Mouse (Mus musculus): ENCODE data around the gene Rnf167. TPM values are rescaled to one million over a fixed set of nuclear protein-coding genes. Genes with fewer than 3 reads are reported as not detected.

The Rnf167 gene
- 120 and 129 TPM in 2 replicates for polyA plus RNA-seq (2015; fragmentation: Nextera tagmentation; extraction: Ambion mirVana)

DNA sequence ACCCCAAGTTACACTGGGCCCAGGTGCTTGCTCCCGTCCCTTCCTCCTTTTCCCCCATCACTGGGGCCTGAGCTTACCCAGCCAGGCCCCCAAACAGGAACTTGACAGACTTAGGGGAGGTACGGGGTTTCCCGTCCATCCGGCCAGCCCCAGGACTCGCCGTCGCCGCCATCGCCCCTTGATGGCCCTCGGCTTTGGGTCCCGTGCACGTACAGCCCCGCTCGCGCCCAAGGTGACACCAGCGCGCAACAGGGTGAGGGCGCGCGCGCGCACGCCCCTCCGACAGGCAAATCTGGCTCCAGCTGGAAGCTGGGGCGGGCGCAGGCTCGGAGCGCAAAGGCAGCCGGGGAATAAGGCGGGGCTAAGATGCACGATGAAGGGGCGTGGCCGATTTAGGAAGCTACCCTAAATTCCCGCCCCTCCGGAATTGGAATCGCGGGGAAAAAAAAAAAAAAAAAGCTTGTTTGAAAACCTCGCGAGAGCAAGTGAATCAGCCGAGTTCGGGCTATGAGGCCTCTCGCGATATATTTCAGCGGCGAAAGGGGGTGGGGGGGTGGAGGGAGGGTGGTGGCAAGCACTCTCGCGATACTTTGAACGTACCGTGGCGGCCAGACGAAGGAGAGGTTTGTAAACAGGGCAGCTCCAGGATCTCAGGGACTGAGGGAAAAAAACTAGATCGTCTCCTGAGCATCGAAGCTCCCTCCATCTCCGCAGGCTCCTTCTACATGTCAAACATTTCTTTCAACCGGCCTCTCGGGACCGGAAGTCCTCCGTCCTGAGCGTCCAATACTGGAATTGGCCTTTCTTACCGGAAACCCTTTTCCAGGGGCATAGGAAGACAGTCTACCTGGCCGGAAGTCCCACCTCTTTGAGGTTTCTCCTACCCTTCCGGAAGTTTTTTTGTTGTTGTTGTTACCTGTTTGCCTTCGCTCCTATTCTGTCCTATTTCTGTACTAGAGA lies at the start of gene Rnf167, which contains the start of gene Slc25a11:
Gene Rnf167, plus strand, starts transcription at position 545 of the 960 bp plus-strand sequence.
Gene Slc25a11, minus strand, starts transcription at position 789 of the 960 bp plus-strand sequence.
- Histone ChIP-seq H3K4me2 (replicated peaks) (peak within 1 kb of the TSS; percentile 99), H3K36me3 (peaks cover 65% of the 10 kb centered on the region), H3K9ac (peak within 1 kb of the TSS; percentile 92), H3K27ac (peak within 1 kb of the TSS; percentile 91), H3K27me3 (no peaks in the 10 kb centered on the region), H3K4me1 (peaks cover 49% of the 10 kb centered on the region), H3K4me3 (peak within 1 kb of the TSS; percentile 91), H3K9me3 (no peaks in the 10 kb centered on the region)
- peak; percentile 89 for ATAC-seq (ENCODE audit: low FRiP score, low read depth)
- under 1% methylated on average over 63 of the region's 63 CpGs for WGBS

DNA sequence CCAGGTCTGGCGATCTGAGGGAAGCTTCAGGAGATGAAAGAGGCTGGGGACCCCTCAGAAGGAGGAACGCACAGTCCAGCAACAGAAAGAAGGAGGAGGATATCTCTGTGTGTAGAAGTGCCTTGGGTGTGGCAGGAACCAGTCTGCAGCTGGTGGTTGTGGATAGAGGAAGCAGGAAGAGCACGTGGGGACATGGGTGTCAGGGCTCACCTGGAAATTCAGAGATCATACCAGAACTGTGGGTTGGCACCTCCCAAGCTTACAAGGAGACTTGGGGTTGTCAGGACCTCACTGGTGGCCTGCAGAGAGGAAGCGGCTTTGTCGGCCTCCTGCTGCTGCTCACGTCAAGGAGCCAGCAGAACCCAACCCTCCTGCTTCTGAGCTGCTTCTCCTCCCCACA lies 49.7 kb upstream of the Rnf167 start:
- H3K27me3 ChIP-seq: no peaks in the 10 kb centered on the region
- no peak overlapping the region for H3K4me2 ChIP-seq (replicated peaks)
- ATAC-seq (ENCODE audit: low FRiP score, low read depth): no peak
- H3K4me3 ChIP-seq: no peak overlapping the region
- 89% methylated on average over 6 of the region's 6 CpGs for WGBS
- no peaks in the 10 kb centered on the region for H3K9me3 ChIP-seq
- H3K9ac ChIP-seq: no peak overlapping the region; the same call in 1 of the 2 replicates
- no peak overlapping the region for H3K27ac ChIP-seq
- H3K36me3 ChIP-seq: peaks cover 44% of the 10 kb centered on the region
- H3K4me1 ChIP-seq: peaks cover 4% of the 10 kb centered on the region; the same call in 1 of the 2 replicates

DNA sequence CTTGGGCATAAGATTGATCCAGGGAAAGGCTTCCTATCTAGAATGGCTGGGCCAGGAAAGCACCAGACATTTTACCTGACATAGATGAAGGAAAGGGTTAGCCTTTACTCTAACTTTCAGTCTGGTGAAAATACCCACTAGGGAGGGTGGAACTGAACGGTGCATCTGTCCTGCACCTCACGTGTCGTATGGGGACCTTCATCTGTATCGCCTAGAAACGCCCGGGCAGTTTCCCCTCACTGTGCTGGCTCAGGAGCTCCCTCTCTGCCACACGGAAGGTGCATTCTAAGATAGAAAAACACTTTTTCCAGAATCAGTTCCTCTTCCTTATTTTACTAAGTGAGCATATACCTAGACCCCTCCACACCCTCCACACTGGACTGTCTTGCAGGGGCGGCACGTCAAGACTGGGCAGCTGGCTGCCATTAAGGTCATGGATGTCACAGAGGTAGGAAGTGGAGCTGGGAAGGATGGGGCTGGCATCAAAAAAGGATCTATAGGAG lies 48.5 kb upstream of the Rnf167 start:
- Histone ChIP-seq H3K36me3 (peaks cover 56% of the 10 kb centered on the region), H3K4me2 (replicated peaks) (no peak overlapping the region), H3K4me3 (no peak overlapping the region), H3K27ac (no peak overlapping the region), H3K9ac (no peak overlapping the region), H3K4me1 (peaks cover 4% of the 10 kb centered on the region; the same call in 1 of the 2 replicates), H3K27me3 (no peaks in the 10 kb centered on the region), H3K9me3 (no peaks in the 10 kb centered on the region)
- no peak for ATAC-seq (ENCODE audit: low FRiP score, low read depth)
- 90% methylated on average over 9 of the region's 9 CpGs for WGBS

DNA sequence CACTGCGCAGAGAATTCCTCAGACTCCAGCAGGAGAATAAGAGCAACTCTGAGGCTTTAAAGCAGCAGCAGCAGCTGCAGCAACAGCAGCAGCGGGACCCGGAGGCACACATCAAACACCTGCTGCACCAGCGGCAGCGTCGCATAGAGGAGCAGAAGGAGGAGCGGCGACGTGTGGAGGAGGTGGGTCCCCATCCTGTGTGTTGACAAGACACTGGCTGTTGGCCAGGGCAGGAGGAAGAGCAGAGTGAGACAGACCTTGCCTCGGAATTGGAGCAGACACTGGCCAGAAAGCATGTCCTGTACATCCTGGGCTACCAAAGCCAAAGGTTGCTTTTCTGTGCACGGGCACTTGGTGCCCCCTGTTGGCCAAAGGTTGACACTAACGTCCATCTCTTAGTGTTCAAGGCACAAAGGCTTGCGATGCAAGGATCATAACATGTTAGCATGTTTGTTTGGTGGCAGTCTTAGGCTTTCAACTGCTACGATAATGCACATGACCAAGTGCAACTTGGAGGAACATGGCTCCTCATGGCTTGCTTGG lies 41.9 kb upstream of the Rnf167 start:
- ATAC-seq (ENCODE audit: low FRiP score, low read depth): no peak
- Histone ChIP-seq H3K4me1 (no peaks in the 10 kb centered on the region), H3K27me3 (no peaks in the 10 kb centered on the region), H3K27ac (no peak overlapping the region), H3K9ac (no peak overlapping the region), H3K9me3 (no peaks in the 10 kb centered on the region), H3K4me2 (replicated peaks) (no peak overlapping the region), H3K4me3 (no peak overlapping the region), H3K36me3 (peaks cover 89% of the 10 kb centered on the region)
- WGBS: 62% methylated on average over 14 of the region's 14 CpGs

DNA sequence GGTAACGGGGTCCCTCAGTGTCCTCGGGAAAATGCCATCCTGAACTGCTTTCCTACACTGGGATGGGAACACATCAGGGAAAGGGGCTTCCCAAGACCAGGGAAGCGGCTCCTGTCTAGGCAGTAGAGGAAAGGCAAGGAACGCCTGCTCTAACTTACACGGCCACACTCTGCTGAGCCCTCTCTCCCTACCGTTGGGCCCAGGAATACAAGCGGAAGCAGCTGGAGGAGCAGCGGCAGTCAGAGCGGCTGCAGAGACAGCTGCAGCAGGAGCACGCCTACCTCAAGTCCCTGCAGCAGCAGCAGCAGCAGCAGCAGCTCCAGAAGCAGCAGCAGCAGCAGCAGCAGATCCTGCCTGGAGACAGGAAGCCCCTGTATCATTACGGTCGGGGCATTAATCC lies 40.3 kb upstream of the Rnf167 start:
- H3K4me2 ChIP-seq (replicated peaks): 0 out of 2 replicates have a peak overlapping the region, but pooled peaks have one; percentile 4
- H3K27me3 ChIP-seq: no peaks in the 10 kb centered on the region
- ATAC-seq (ENCODE audit: low FRiP score, low read depth): no peak
- H3K27ac ChIP-seq: peak overlapping the region; percentile 10; the same call in 1 of the 2 replicates
- H3K36me3 ChIP-seq: peaks cover 99% of the 10 kb centered on the region
- no peak overlapping the region for H3K9ac ChIP-seq
- 67% methylated on average over 12 of the region's 12 CpGs for WGBS
- H3K4me1 ChIP-seq: no peaks in the 10 kb centered on the region
- no peak overlapping the region for H3K4me3 ChIP-seq
- no peaks in the 10 kb centered on the region for H3K9me3 ChIP-seq

DNA sequence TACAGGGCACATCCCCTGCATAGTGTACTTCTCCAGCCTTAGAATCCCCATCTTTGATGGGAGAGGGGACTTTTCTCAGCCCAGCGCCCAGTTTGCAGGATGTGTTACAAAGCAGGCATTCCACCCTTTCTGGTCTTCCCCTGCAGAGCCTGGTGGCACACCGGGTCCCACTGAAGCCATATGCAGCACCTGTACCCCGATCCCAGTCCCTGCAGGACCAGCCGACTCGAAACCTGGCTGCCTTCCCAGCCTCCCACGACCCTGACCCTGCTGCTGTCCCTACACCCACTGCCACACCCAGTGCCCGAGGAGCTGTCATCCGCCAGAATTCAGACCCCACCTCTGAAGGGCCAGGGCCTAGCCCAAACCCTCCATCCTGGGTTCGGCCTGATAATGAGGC lies 39.4 kb upstream of the Rnf167 start:
- H3K4me1 ChIP-seq: no peaks in the 10 kb centered on the region
- 0 out of 2 replicates have a peak overlapping the region, but pooled peaks have one; percentile 4 for H3K4me2 ChIP-seq (replicated peaks)
- H3K9ac ChIP-seq: no peak overlapping the region
- H3K27ac ChIP-seq: no peak overlapping the region
- no peaks in the 10 kb centered on the region for H3K27me3 ChIP-seq
- no peaks in the 10 kb centered on the region for H3K9me3 ChIP-seq
- H3K4me3 ChIP-seq: no peak overlapping the region
- peaks cover 99% of the 10 kb centered on the region for H3K36me3 ChIP-seq
- WGBS: 91% methylated on average over 9 of the region's 9 CpGs
- ATAC-seq (ENCODE audit: low FRiP score, low read depth): no peak

DNA sequence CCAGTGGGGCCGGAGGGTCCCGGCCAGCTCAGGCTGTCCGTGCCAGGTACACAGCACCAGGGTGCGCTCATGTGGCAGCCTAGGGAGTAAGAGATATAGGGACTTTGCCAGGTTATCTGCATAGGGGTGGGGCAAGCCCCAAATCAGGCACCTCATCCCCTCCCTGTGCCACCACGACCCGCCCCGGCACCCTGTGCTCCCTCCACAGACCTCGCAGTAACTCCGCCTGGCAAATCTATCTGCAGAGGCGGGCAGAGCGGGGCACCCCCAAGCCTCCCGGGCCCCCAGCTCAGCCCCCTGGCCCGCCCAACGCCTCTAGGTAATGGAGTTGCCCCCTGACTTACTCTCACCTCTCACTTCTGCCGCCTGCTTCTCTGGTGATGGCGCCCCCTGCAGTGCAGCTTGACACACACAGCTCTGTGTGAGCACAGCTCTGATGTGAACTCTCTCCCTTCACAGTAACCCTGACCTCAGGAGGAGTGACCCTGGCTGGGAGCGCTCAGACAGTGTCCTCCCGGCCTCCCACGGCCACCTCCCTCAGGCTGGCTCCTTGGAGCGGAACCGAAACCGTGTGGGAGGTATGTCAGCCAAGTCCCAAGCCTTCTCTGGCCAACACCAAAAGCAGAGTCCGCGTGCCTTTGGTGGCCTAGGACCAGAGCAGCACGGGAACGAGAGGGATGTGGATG lies 38.5 kb upstream of the Rnf167 start:
- Histone ChIP-seq H3K4me1 (no peaks in the 10 kb centered on the region), H3K36me3 (peaks cover 98% of the 10 kb centered on the region), H3K4me3 (no peak overlapping the region), H3K4me2 (replicated peaks) (no peak overlapping the region), H3K27me3 (no peaks in the 10 kb centered on the region), H3K9me3 (no peaks in the 10 kb centered on the region), H3K9ac (no peak overlapping the region), H3K27ac (no peak overlapping the region)
- WGBS: 90% methylated on average over 26 of the region's 26 CpGs
- no peak for ATAC-seq (ENCODE audit: low FRiP score, low read depth)

DNA sequence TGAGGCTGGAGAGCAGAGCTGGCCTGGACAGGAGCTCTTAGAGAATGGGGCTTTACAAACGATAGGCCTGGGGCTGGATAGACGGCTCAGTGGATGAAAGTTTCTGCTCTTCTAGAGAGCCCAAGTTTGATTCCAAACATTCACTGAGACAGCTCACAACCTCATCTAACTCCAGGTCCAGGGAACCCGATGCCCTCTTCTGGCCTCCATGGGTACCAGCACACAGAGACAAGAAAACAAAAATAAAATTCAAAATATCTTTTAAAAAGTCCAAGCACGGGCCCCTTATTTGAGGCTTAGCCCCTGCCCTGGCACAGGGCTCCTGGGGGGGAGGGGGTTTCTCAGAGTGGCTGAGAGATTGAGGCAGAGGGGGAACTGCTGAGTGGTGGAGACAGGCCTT lies 36.3 kb upstream of the Rnf167 start:
- no peak overlapping the region for H3K27ac ChIP-seq
- H3K36me3 ChIP-seq: peaks cover 75% of the 10 kb centered on the region
- peaks cover 15% of the 10 kb centered on the region for H3K4me1 ChIP-seq
- H3K9ac ChIP-seq: no peak overlapping the region
- no peaks in the 10 kb centered on the region for H3K9me3 ChIP-seq
- peaks cover 1% of the 10 kb centered on the region for H3K27me3 ChIP-seq
- no peak overlapping the region for H3K4me2 ChIP-seq (replicated peaks)
- WGBS: 84% methylated on average over 4 of the region's 4 CpGs
- ATAC-seq (ENCODE audit: low FRiP score, low read depth): no peak
- H3K4me3 ChIP-seq: no peak overlapping the region

DNA sequence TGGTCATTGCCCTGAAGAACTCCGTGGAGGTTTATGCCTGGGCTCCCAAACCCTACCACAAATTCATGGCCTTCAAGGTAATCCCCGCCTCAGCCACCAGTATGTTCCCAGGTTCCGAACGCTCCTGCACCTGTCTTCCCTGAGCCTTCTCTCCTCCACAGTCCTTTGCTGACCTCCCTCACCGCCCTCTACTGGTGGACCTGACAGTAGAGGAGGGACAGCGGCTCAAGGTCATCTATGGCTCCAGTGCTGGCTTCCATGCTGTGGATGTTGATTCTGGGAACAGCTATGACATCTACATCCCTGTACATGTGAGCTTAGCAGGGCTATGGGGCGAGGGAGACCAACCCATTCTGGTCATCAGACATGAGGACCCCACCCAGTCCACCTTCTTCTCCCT lies 34.5 kb upstream of the Rnf167 start:
- Histone ChIP-seq H3K9me3 (no peaks in the 10 kb centered on the region), H3K9ac (no peak overlapping the region), H3K27ac (no peak overlapping the region), H3K4me3 (no peak overlapping the region), H3K27me3 (peaks cover 8% of the 10 kb centered on the region), H3K4me2 (replicated peaks) (no peak overlapping the region), H3K36me3 (peaks cover 58% of the 10 kb centered on the region), H3K4me1 (peaks cover 17% of the 10 kb centered on the region)
- 84% methylated on average over 7 of the region's 7 CpGs for WGBS
- ATAC-seq (ENCODE audit: low FRiP score, low read depth): no peak

DNA sequence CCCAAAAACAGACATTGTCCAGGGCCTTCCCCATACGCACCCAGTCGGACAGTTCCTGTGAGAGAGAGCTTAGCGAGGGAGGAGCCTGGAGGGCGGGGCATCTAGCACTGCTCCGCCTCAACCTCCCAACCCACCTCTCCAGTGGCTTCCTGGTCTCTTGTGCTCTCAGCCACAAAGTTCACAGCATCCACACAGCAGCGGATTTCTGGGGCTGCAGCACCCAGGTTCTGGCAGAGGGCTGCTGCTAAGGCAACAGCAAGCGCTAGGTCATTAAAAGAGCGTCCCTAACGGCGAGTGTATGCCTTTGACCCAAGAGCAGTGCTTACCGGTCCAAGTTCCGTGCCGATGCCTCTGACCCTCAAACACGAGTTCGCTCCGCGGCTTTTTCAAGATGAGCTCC lies 32.0 kb upstream of the Rnf167 start:
- Histone ChIP-seq H3K4me3 (peak overlapping the region; percentile 42), H3K4me2 (replicated peaks) (peak overlapping the region; percentile 70), H3K27ac (no peak overlapping the region), H3K9ac (peak overlapping the region; percentile 64), H3K27me3 (peaks cover 8% of the 10 kb centered on the region), H3K4me1 (peaks cover 17% of the 10 kb centered on the region), H3K9me3 (no peaks in the 10 kb centered on the region), H3K36me3 (peaks cover 32% of the 10 kb centered on the region)
- ATAC-seq (ENCODE audit: low FRiP score, low read depth): peak; percentile 83; the same call in 1 of the 2 replicates
- WGBS: 4% methylated on average over 17 of the region's 17 CpGs

DNA sequence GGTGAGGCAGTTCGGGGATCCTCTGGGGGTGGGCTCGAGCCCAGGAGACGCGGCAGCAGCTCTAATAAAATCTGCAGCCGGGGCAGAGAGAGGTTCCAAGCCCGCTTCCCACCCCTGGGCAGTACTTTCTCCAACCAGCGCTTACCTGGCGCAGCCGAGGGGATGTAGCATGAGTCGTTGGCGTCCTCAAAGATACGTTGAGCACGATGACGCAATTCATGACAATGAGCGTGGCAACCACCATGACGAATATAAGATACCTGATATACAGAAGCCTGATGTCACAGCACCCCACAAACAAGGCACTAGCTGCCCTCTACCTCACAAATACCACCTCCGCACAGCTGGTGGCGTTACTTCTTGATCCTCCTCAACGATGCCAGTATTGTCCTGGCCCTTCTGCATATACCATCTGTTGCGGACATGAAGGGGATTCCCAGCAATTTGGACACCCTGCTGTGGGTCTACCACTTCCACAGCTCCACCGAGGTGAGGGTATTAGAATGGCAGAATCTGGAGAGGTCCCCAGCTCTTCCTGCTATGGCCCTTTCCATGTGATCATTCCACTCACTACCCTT lies 31.4 kb upstream of the Rnf167 start, which contains the start of gene 4930544D05Rik:
Gene 4930544D05Rik, plus strand, starts transcription at position 333 of the 578 bp plus-strand sequence.
- peaks cover 8% of the 10 kb centered on the region for H3K27me3 ChIP-seq
- H3K9ac ChIP-seq: peak within 1 kb of the TSS; percentile 64
- peak within 1 kb of the TSS; percentile 42 for H3K4me3 ChIP-seq
- peaks cover 17% of the 10 kb centered on the region for H3K4me1 ChIP-seq
- no peaks in the 10 kb centered on the region for H3K9me3 ChIP-seq
- 15% methylated on average over 21 of the region's 21 CpGs for WGBS
- peak within 1 kb of the TSS; percentile 70 for H3K4me2 ChIP-seq (replicated peaks)
- H3K27ac ChIP-seq: no peak within 1 kb of the TSS
- peak; percentile 37; the same call in 1 of the 2 replicates for ATAC-seq (ENCODE audit: low FRiP score, low read depth)
- peaks cover 27% of the 10 kb centered on the region for H3K36me3 ChIP-seq

Measured in limb, embryonic 13.5 days (tissue).